Mouse (Mus musculus) adrenal gland, adult 18-20 months (tissue): ENCODE results near the gene Dip2c. TPM values are rescaled to one million over a fixed set of nuclear protein-coding genes. Genes with fewer than 3 reads are reported as not detected.

ENCODE experiments used
- DNase-seq, 2 experiments: peaks; one replicate each; pipeline ENCODE4 v3.0.0; 2021 to 2022; ENCODE audit warnings: low spot score in 2 of 2
- total RNA-seq, 2 experiments: library from RNA; stranded (reverse); gene quantifications; 1 replicate in 1 of 2; 2 replicates in 1 of 2; pipeline ENCODE4 v1.2.3; 2021

Gene Dip2c
- total RNA-seq, 2 experiments from 2014 or later = 13.9 to 27.2 TPM

GRCm38 (mm10) chr13:9713462-9714134 is 437.3 kb downstream of the Dip2c start:
- DNase-seq = no peak

DNA sequence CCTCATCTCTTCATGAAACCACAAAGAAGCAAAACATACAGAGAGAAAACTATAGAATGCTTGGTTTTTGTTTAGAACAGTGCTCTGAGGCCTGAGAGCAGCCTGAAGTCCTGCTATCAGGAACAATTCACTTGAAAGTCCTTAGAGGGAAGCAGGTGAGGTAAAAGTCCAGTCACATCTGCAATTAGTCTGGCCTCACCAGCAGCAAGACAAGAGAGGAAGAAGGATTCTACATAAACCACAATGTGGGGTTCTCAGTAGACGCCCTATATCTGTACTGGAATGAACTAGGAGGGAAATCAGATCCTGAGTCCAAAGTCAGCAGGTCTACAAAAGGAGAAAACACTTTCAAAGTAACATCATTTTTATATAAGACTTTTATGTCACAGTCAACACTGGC is 438.9 kb downstream of the Dip2c start:
- no peak for DNase-seq

Other genes with a start within 250 kb of the Dip2c start
- 10 to 100 TPM; 60.5 to 70.0 TPM for gene Larp4b, start 182.6 kb upstream of the Dip2c start, total RNA-seq